Mouse (Mus musculus) liver, embryonic 14.5 days (tissue): Measurements from ENCODE around the gene Ehf. TPM values are rescaled to one million over a fixed set of nuclear protein-coding genes. Genes with fewer than 3 reads are reported as not detected.

ENCODE experiments used
- ATAC-seq: fragments of 200-750 bp; cut with Nextera tagmentation; 2 replicates; pipeline ENCODE4 v1.8.0; 2017; ENCODE audit warnings: moderate number of reproducible peaks, mild to moderate bottlenecking, moderate library complexity; ENCODE audit not compliant: insufficient read depth
- DNase-seq, 3 experiments: peaks; one replicate each; pipeline ENCODE4 v3.0.0-alpha.2; 2012 to 2013; ENCODE audit warnings: low read depth in 3 of 3, low spot score in 3 of 3
- H3K27ac ChIP-seq: fragments of 300-500 bp; sonication (generic); 2 replicates; pipeline ENCODE4 v1.5.1; 2014; ENCODE audit warnings: moderate library complexity, mild to moderate bottlenecking, control low read depth, inconsistent platforms
- H3K27me3 ChIP-seq: fragments of 300-500 bp; sonication (generic); 2 replicates; pipeline ENCODE4 v1.6.1; 2014; ENCODE audit warnings: mild to moderate bottlenecking, low read length, moderate library complexity; ENCODE audit not compliant: control insufficient read depth, insufficient read depth
- H3K36me3 ChIP-seq: fragments of 300-500 bp; sonication (generic); replicated peaks from 2 replicates; pipeline ENCODE4 v1.6.1; 2014; ENCODE audit warnings: low read depth; ENCODE audit not compliant: control insufficient read depth, insufficient read depth
- H3K4me1 ChIP-seq, 2 experiments: fragments of 200-500 bp in 1 of 2; fragments of 300-500 bp in 1 of 2; sonication (generic) in 1 of 2; replicated peaks; 2 replicates each; pipeline ENCODE4 v1.6.1; 2012 to 2014; ENCODE audit warnings: antibody characterized with exemption in 1 of 2, inconsistent platforms in 1 of 2, low read length in 1 of 2; ENCODE audit not compliant: control insufficient read depth in 2 of 2, insufficient read depth in 2 of 2
- H3K4me2 ChIP-seq: fragments of 300-500 bp; sonication (generic); 2 replicates; pipeline ENCODE4 v1.6.1; 2014; ENCODE audit warnings: low read depth, mild to moderate bottlenecking, control low read depth, moderate library complexity
- H3K4me3 ChIP-seq, 2 experiments: fragments of 200-500 bp in 1 of 2; fragments of 300-500 bp in 1 of 2; sonication (generic) in 1 of 2; 2 replicates each; pipeline ENCODE4 v1.5.1; 2012 to 2014; ENCODE audit warnings: low read depth in 2 of 2, low read length in 2 of 2, mild to moderate bottlenecking in 2 of 2, control low read depth in 1 of 2, inconsistent platforms in 1 of 2, moderate library complexity in 1 of 2; ENCODE audit not compliant: insufficient read depth in 1 of 2
- H3K9ac ChIP-seq: fragments of 300-500 bp; sonication (generic); replicated peaks from 2 replicates; pipeline ENCODE4 v1.6.1; 2014; ENCODE audit warnings: mild to moderate bottlenecking, control low read depth, moderate library complexity
- H3K9me3 ChIP-seq: fragments of 300-500 bp; sonication (generic); 2 replicates; pipeline ENCODE4 v1.6.1; 2016; ENCODE audit warnings: low read length, mixed read lengths; ENCODE audit not compliant: control insufficient read depth
- CTCF ChIP-seq: IDR thresholded peaks from 2 replicates; pipeline ENCODE4 v1.5.1; 2016; ENCODE audit warnings: antibody characterized with exemption, low read depth, control low read depth
- EP300 ChIP-seq: IDR thresholded peaks from 2 replicates; pipeline ENCODE4 v1.6.1; 2016; ENCODE audit warnings: antibody characterized with exemption, low read depth
- WGBS: fragments of 180-500 bp; shearing (Covaris S2); extraction: QIAGEN DNeasy Blood & Tissue Kit; methylation state at CpG from one replicate; pipeline ENCODE4 v1.1.7; 2014; ENCODE audit not compliant: insufficient replicate concordance; 5-methylcytosine and 5-hydroxymethylcytosine counted together
- polyA plus RNA-seq, 2 experiments: library from polyadenylated mRNA; depleted of rRNA in 1 of 2; stranded (reverse) in 1 of 2; unstranded in 1 of 2; fragments of >200 nt; fragmentation: Nextera tagmentation in 1 of 2; extraction: Ambion mirVana in 1 of 2; gene quantifications; 2 replicates each; pipeline versions ENCODE4 v1.2.1 to v1.2.3; 2012 to 2014

Gene Ehf
- polyA plus RNA-seq, 2 experiments, result 0.04 to 0.08 TPM

DNA sequence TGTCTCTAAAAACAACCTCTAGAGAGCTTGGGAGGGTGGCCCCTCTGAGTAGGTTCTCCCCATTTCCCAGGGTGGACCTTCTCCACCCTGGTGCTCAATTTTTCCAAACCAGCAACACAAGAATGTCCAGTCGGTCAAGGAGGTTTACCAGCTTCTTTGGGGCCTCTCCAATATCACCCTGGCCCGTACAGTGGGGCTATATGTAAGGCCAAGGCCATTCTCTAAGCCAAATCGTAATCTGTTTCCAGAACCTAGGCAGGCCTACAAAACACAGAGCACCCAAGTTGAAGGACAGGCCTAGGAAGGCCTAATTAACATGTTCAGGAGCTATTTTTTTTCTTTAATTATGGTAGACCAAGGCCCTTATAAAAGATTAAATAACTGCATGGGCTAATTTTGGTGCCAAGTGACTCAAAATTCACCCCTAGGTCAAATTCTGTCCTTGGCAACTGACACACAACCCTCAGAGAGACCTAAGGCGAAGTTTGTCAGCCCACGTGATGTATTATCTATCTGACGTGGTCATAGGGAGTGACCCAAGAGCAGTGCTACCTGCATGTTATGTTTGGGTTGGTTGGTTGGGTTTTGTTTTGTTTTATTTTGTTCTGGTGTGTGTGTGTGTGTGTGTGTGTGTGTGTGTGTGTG, 27.6 kb downstream of the Ehf start:
- no peaks in the 10 kb centered on the region for H3K4me1 ChIP-seq
- ATAC-seq (no peak), DNase-seq (no peak)
- WGBS, result 49% methylated on average over 6 of the region's 6 CpGs
- no peaks in the 10 kb centered on the region for H3K36me3 ChIP-seq
- no peak for TF ChIP-seq CTCF
- TF ChIP-seq EP300, result no peak
- H3K9me3 ChIP-seq, result no peaks in the 10 kb centered on the region
- no peak overlapping the region for H3K27ac ChIP-seq
- H3K9ac ChIP-seq, result no peak overlapping the region
- no peaks in the 10 kb centered on the region for H3K27me3 ChIP-seq
- no peak overlapping the region for H3K4me2 ChIP-seq
- no peak overlapping the region for H3K4me3 ChIP-seq

DNA sequence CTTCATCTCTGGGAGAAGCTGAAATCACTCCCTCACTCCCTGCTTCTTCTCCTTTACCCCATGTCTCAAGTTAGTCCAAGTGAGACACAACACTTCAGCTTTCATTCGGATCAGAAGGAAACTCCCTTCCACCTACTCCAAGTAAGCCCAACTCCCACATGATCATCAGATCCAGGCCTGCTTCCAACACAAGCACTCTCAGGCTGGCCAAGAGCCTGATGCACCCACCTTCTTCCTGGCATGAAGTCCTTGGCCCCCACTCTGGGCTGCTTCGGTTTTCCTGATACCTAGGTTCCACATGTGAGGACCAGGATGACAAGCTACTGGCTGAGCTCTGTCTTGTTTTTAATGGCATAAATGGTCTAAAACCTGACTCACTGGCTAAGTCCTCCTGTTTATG, 28.3 kb downstream of the Ehf start:
- DNase-seq, result no peak
- no peaks in the 10 kb centered on the region for H3K9me3 ChIP-seq
- 72% methylated on average over 2 of the region's 2 CpGs for WGBS

DNA sequence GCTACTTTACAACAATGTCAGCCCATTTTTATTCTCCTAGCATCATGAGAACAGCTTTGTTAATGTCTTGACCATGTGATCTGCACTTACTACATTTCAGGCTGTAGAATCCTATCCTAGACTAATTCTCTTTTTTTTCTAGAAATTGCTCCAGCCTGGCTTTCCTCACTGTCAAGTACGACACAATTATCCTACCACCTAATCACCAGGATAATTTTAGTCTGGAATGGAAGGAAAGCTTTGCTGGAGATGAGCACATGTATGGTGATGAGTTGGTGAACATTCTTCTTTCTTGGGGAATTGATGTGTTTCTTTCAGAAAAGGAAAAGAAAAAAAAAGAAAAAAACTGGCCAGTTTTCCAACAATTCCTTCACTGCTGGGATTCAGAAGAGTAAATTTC, 28.8 kb downstream of the Ehf start:
- Histone ChIP-seq H3K27ac (no peak overlapping the region), H3K36me3 (no peaks in the 10 kb centered on the region), H3K9me3 (no peaks in the 10 kb centered on the region), H3K9ac (no peak overlapping the region), H3K27me3 (no peaks in the 10 kb centered on the region), H3K4me3 (no peak overlapping the region), H3K4me2 (no peak overlapping the region), H3K4me1 (no peaks in the 10 kb centered on the region)
- WGBS, result 55% methylated on average over 1 of the region's 1 CpGs
- TF ChIP-seq CTCF, result no peak
- ATAC-seq, result no peak
- no peak for DNase-seq

More for the DNA sequence above, 28.3 kb downstream of the Ehf start:
- Histone ChIP-seq H3K4me1 (no peaks in the 10 kb centered on the region), H3K27me3 (no peaks in the 10 kb centered on the region), H3K4me2 (no peak overlapping the region), H3K9ac (no peak overlapping the region), H3K4me3 (no peak overlapping the region), H3K36me3 (no peaks in the 10 kb centered on the region), H3K27ac (no peak overlapping the region)
- ATAC-seq, result no peak
- TF ChIP-seq CTCF (no peak), EP300 (no peak)

DNA sequence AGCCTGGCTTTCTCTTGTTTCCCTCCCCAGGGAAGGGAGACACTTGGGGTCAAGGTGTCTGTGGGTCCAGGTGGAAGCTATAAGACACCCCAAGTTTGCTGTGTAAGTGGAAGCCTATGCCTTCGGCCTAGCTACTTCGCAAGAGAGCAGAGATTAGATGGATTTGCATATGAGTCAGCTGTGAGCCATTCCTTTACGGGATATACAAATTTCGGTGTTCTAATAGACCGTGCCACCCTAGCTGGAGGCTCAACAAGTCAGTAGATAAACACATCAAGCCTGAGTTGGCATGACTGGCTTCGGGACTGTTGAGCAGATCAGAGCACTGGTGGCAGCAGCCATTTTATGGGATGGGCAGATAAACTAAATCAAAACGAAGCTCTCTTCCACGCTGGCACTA, 31.6 kb downstream of the Ehf start:
- no peak for ATAC-seq
- DNase-seq, result no peak
- H3K27ac ChIP-seq, result no peak overlapping the region
- WGBS, result 75% methylated on average over 8 of the region's 8 CpGs
- H3K4me1 ChIP-seq, result no peaks in the 10 kb centered on the region
- H3K4me3 ChIP-seq, result no peak overlapping the region
- no peaks in the 10 kb centered on the region for H3K36me3 ChIP-seq
- TF ChIP-seq EP300 (no peak), CTCF (no peak)
- H3K4me2 ChIP-seq, result no peak overlapping the region
- no peaks in the 10 kb centered on the region for H3K9me3 ChIP-seq
- H3K9ac ChIP-seq, result no peak overlapping the region
- no peaks in the 10 kb centered on the region for H3K27me3 ChIP-seq

DNA sequence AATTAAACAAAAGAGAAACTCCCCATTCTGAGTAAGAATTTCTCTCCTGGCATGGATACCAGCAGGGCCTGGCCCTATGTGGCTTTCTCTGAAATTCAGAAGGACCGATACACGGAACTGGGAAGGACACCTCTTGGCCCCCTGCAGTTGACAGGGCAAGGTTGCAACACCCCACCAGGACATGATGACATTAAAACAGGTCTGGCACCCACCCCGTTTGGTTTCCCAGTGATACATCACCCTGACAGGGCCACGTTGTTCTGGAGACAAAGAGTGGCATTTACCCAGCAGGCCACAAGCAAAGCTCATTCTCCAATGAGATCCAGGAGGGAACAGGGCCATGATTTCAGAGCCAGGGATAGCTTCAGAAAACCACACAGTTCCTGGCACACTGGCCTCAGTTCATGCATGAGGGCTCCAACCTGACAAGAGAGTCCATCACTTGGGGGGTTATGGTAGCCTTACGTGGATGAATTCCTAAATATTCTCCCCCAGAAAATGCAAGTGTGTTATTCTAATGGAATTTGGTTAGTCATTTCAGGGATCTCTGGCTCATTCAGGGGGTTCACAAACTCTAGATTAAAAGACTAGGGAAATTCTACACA, 32.4 kb downstream of the Ehf start:
- H3K9ac ChIP-seq, result no peak overlapping the region
- H3K27ac ChIP-seq, result no peak overlapping the region
- no peak for DNase-seq
- H3K4me3 ChIP-seq, result no peak overlapping the region
- H3K4me2 ChIP-seq, result no peak overlapping the region
- WGBS, result 62% methylated on average over 5 of the region's 5 CpGs
- ATAC-seq, result no peak
- H3K36me3 ChIP-seq, result no peaks in the 10 kb centered on the region
- H3K4me1 ChIP-seq, result no peaks in the 10 kb centered on the region
- no peaks in the 10 kb centered on the region for H3K27me3 ChIP-seq
- TF ChIP-seq EP300 (no peak), CTCF (no peak)
- H3K9me3 ChIP-seq, result no peaks in the 10 kb centered on the region
